Mouse (Mus musculus) spleen, adult 2 months (tissue): ENCODE data around the gene Hs3st1. TPM values are rescaled to one million over a fixed set of nuclear protein-coding genes. Genes with fewer than 3 reads are reported as not detected.

Experiments used
- DNase-seq, 2 experiments: peaks; one replicate each; pipeline versions ENCODE4 v3.0.0 to v3.0.0-alpha.2; 2012 to 2021; ENCODE audit warnings: low spot score in 2 of 2, low read depth in 1 of 2
- H3K27ac ChIP-seq: fragments of 200-500 bp; 2 replicates; pipeline ENCODE4 v1.5.1; 2012; ENCODE audit warnings: low read length, inconsistent platforms; ENCODE audit not compliant: insufficient read depth
- H3K27me3 ChIP-seq: fragments of 200-500 bp; 2 replicates; pipeline ENCODE4 v1.6.1; 2012; ENCODE audit warnings: mild to moderate bottlenecking, moderate library complexity, low read length, inconsistent platforms; ENCODE audit not compliant: control insufficient read depth, insufficient read depth
- H3K36me3 ChIP-seq: fragments of 200-500 bp; 2 replicates; pipeline ENCODE4 v1.6.1; 2012; ENCODE audit warnings: mild to moderate bottlenecking, low read length, inconsistent platforms; ENCODE audit not compliant: control insufficient read depth, insufficient read depth
- H3K4me1 ChIP-seq: fragments of 200-500 bp; 2 replicates; pipeline ENCODE4 v1.6.1; 2011; ENCODE audit warnings: inconsistent platforms; ENCODE audit not compliant: control insufficient read depth, insufficient read depth, insufficient read length
- H3K4me3 ChIP-seq: fragments of 200-500 bp; 2 replicates; pipeline ENCODE4 v1.5.1; 2011; ENCODE audit warnings: mild to moderate bottlenecking, inconsistent platforms; ENCODE audit not compliant: insufficient read depth, insufficient read length; ENCODE audit errors: extremely low read depth
- CTCF ChIP-seq: fragments of 200-500 bp; IDR thresholded peaks from 2 replicates; pipeline ENCODE4 v1.5.1; 2011; ENCODE audit warnings: mild to moderate bottlenecking, inconsistent platforms; ENCODE audit not compliant: insufficient read depth, insufficient read length, insufficient replicate concordance; ENCODE audit errors: extremely low read depth
- POLR2A ChIP-seq: fragments of 200-500 bp; IDR thresholded peaks from 2 replicates; pipeline ENCODE4 v1.6.1; 2011; ENCODE audit warnings: low read depth, low read length, inconsistent platforms
- WGBS: fragments of 180-500 bp; shearing (Covaris S2); methylation state at CpG from one replicate; pipeline ENCODE4 v1.1.7; 2018; 5-methylcytosine and 5-hydroxymethylcytosine counted together
- polyA plus RNA-seq: library from polyadenylated mRNA; depleted of rRNA; stranded (reverse); fragments of >200 nt; gene quantifications from 2 replicates; pipeline ENCODE4 v1.2.3, GENCODE M21; 2012

The Hs3st1 gene
- polyA plus RNA-seq, 1 experiment, result 18.0 TPM

DNA sequence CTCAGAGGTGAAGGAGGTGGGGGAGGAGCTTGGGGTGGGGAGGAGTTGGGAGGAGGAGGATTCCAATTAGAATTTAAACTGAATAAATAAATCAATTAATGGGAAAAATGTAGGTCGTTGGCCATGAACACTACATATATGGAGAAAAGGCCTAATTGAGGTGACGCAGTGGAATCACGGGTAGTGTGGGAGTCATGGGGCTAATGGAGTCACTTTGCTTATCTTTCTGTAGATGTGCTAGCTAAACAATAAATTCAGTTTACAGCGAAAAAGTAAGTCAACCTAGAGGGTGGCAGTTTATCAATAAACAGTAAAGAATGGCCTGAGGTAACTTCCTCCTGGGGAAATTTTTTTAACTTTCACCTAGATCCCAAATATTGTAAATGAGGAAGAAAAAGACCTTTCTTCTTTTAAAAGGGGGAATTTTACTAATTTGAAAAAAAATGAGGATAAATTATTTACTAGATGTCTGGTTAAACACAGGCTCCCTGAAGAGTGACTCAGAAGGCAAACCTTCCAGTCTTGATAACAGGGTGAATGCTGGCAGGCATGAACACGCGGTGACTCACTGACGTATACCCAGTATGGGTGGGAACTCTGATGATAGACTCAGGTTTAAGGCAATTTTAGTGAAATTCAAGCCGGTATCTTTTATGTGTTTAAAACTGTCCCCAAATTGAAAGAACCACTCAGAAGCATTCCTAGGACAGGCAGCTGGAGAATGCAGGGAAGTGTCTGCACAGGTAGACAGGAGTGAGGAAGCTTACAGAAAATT, 6.6 kb upstream of the Hs3st1 start:
- H3K4me1 ChIP-seq, result no peaks in the 10 kb centered on the region
- no peak for DNase-seq
- 90% methylated on average over 8 of the region's 8 CpGs for WGBS
- no peaks in the 10 kb centered on the region for H3K27me3 ChIP-seq
- no peak for TF ChIP-seq CTCF
- no peak for TF ChIP-seq POLR2A
- no peaks in the 10 kb centered on the region for H3K36me3 ChIP-seq
- no peak overlapping the region for H3K4me3 ChIP-seq
- H3K27ac ChIP-seq, result no peak overlapping the region

DNA sequence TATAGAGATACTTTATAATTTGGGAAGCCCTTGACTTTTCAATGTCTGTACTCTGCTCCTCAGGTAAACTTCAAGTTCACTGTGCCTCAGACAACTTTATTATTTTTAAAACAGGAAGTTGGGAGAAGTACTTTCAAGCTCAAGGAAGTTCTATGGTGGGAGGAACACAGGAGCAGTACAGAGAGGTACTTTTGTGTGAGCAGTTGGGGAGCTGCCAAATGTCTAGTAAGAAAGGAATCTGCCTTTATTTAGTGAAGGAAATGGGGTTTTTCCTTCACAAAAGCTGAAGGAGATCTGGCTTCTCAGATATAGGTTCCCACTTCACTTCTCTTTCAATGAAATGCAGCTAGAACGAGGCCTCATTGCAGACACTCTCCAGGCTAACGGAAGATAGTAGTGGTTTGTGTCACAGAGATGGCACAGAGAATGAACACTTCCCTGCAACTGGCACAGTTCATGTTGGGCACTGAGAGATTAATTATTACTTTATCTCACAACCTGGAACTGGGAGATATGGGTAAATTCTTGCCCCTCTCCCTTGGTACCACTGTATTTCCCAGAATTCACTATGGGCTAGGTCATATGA, 3.7 kb upstream of the Hs3st1 start:
- no peaks in the 10 kb centered on the region for H3K4me1 ChIP-seq
- H3K4me3 ChIP-seq, result no peak overlapping the region
- DNase-seq, result no peak
- no peaks in the 10 kb centered on the region for H3K27me3 ChIP-seq
- 38% methylated on average over 2 of the region's 2 CpGs for WGBS
- H3K27ac ChIP-seq, result no peak overlapping the region
- no peaks in the 10 kb centered on the region for H3K36me3 ChIP-seq
- TF ChIP-seq POLR2A, result no peak
- TF ChIP-seq CTCF, result no peak

DNA sequence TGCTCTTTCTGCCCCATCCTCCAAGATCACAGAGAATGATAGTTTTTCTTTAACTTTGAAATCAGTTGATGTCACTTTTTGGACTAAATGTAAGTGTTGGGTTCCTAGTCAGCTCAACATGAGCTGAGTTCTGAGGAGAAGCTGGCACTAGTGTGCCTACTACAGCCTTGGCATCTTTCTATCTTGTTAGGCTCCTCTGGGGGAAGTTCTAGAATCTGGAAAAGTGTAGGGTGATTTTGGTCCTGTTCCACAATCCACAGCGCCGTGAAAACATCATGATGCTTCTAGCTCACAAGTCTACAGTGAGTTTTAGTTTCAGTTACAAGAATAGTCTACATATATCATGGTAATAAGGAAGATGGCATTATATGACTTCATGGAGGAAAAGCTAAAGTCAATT, 18.4 kb downstream of the Hs3st1 start:
- no peak for TF ChIP-seq POLR2A
- TF ChIP-seq CTCF, result no peak
- DNase-seq, result no peak
- 94% methylated on average over 2 of the region's 2 CpGs for WGBS

DNA sequence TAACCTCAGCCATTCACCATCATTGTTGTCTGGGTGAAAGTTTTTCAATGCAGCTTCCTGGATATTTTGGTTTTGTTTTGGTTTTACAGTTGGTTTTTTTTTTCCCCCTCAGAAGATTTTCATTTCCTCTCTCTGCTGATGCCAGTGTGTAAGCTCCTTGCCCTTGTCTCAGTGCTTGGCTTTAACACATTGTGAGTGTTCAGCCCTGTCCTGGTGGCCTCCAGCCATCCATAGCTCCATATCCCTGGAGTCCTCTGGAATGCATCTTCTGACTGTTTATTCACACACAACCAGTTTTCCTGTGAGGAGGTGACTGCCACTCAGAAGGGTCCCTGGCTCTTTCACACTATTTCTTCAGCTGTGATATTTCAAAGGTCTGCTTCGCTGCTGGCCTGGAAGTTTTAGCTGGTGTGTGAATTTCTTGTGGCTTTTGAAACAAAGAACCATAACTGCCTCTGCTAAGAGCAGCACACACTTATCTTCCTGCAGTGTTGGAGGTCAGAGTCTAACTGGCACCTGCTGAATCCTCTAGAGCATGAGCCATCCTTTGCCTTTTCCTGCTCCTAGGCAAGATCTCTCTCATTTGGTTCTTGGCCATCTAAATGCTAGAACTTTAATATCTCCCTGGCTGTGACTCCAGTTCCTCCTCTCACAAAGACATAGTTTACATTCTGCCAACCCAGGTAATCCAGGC, 21.4 kb downstream of the Hs3st1 start:
- no peak for DNase-seq
- Histone ChIP-seq H3K4me3 (no peak overlapping the region), H3K4me1 (no peaks in the 10 kb centered on the region), H3K27ac (no peak overlapping the region), H3K27me3 (no peaks in the 10 kb centered on the region), H3K36me3 (no peaks in the 10 kb centered on the region)
- WGBS, result 25% methylated on average over 1 of the region's 1 CpGs
- TF ChIP-seq POLR2A, result no peak
- no peak for TF ChIP-seq CTCF

More for the DNA sequence above, 18.4 kb downstream of the Hs3st1 start:
- Histone ChIP-seq H3K4me1 (no peaks in the 10 kb centered on the region), H3K4me3 (no peak overlapping the region), H3K27ac (no peak overlapping the region), H3K36me3 (no peaks in the 10 kb centered on the region), H3K27me3 (no peaks in the 10 kb centered on the region)

DNA sequence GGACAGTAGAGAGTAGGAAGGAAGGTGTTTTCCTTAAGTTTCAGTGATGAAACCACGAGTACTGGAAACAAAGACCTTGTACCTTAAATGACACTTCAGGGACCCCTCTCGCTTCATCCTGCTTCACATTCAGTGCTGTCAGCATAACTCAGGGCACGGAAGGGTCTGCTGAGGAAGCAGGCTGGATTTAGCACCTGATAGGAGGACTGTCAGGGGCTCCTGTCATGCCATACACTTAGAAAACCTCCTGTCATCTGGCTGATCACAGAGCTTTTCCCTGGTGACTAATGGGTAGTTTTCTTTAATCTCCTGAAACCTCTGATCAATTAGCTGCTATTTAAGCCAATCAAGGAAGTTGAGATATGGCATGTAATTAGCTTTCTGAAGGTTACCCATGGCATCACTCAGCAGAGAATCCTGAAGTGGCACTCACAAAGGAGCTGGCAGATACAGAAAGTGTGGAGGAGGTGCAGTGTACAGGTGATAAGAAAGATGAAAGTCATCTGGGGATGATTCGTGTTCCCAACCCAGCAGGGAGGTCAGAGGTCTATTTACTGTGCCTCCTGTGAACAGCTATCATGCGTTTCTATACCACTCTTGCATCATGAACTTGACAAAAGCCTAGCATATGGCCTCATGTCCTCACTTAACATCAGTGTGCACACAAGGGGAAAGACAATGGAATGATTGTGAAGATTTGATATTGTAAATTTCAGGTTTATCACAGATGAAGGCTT, 22.1 kb downstream of the Hs3st1 start:
- TF ChIP-seq POLR2A, result no peak
- TF ChIP-seq CTCF, result no peak
- DNase-seq, result no peak
- H3K4me3 ChIP-seq, result no peak overlapping the region
- H3K4me1 ChIP-seq, result no peaks in the 10 kb centered on the region
- H3K27me3 ChIP-seq, result no peaks in the 10 kb centered on the region
- H3K27ac ChIP-seq, result no peak overlapping the region
- H3K36me3 ChIP-seq, result no peaks in the 10 kb centered on the region
- WGBS, result 66% methylated on average over 5 of the region's 5 CpGs

DNA sequence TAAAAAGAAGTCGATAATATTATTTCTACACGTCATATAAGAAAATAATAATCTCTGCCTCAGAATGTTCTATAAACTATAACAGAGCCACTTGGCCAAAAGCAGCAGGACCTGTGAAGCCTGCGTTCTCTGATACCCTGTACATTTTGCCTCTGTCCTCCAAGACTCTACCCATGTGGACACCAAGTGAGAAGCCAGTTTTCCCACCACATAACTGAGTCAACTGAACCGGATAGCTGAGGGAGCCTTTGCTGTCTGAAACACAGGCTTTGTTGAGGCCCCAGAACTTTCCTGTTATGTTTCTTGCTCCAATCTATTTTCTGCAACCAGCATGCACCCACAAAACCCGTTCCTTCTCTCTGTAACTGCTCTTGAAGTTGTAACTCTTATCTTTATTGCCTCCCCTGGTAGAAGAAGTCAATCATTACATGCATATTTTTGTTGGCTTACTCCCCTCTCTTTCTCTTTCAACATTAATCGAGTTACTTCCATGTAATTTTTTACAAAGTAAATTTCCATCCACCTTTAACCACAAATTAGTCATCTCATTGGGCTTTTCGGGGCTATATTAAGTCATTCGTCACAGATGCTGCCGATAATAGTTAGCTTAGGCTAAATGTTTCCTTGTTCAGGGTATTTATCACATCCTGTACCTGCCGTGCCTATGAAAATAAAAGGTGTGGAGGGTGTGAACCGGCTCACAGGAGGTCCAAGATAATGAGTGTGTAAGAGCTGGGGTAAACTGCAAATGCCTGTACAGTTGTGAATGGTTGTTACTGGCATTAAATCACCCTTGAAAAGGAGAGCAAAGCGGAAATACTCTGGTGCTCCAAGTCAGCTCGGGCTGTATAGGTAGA, 39.4 kb downstream of the Hs3st1 start:
- WGBS, result 49% methylated on average over 13 of the region's 13 CpGs
- no peak for DNase-seq
- H3K27ac ChIP-seq, result no peak overlapping the region
- no peaks in the 10 kb centered on the region for H3K36me3 ChIP-seq
- no peaks in the 10 kb centered on the region for H3K27me3 ChIP-seq
- TF ChIP-seq POLR2A (no peak), CTCF (no peak)
- no peak overlapping the region for H3K4me3 ChIP-seq
- no peaks in the 10 kb centered on the region for H3K4me1 ChIP-seq
